Mouse (Mus musculus) ovary, postnatal 36 days (tissue): ENCODE data around the gene Iqsec1.

Experiments used
- DNase-seq: peaks from one replicate; pipeline ENCODE4 v3.0.0; 2022; ENCODE audit warnings: low spot score, mixed read lengths

Iqsec1 gene

GRCm38 (mm10) chr6:90988648-90989317, at the start of gene Iqsec1:
Iqsec1 (minus strand) TSS chr6:90988685.
- DNase-seq: peak; percentile 78

GRCm38 (mm10) chr6:91028256-91028655, 39.8 kb upstream of the Iqsec1 start:
- no peak for DNase-seq

GRCm38 (mm10) chr6:91020810-91021209, 32.3 kb upstream of the Iqsec1 start:
- no peak for DNase-seq

- no peak for DNase-seq
Observed at GRCm38 (mm10) chr6:91016600-91017230, 28.2 kb upstream of the Iqsec1 start.

GRCm38 (mm10) chr6:91014198-91014958, 25.9 kb upstream of the Iqsec1 start:
- no peak for DNase-seq

- DNase-seq: no peak
Observed at GRCm38 (mm10) chr6:91012458-91012857, 24.0 kb upstream of the Iqsec1 start.

- no peak for DNase-seq
Observed at GRCm38 (mm10) chr6:91011568-91011967, 23.1 kb upstream of the Iqsec1 start.

- no peak for DNase-seq
Observed at GRCm38 (mm10) chr6:91008284-91008830, 19.9 kb upstream of the Iqsec1 start.

- DNase-seq: no peak
Observed at GRCm38 (mm10) chr6:91007207-91007606, 18.7 kb upstream of the Iqsec1 start.

GRCm38 (mm10) chr6:91004157-91004556, 15.7 kb upstream of the Iqsec1 start:
- DNase-seq: no peak

GRCm38 (mm10) chr6:91003310-91003995, 15.0 kb upstream of the Iqsec1 start:
- DNase-seq: no peak

- no peak for DNase-seq
Observed at GRCm38 (mm10) chr6:91001566-91001965, 13.1 kb upstream of the Iqsec1 start.

- no peak for DNase-seq
Observed at GRCm38 (mm10) chr6:91000819-91001525, 12.5 kb upstream of the Iqsec1 start.

GRCm38 (mm10) chr6:90999176-90999575, 10.7 kb upstream of the Iqsec1 start:
- no peak for DNase-seq

- no peak for DNase-seq
Observed at GRCm38 (mm10) chr6:90997025-90997424, 8.5 kb upstream of the Iqsec1 start.

GRCm38 (mm10) chr6:90996181-90996580, 7.7 kb upstream of the Iqsec1 start:
- no peak for DNase-seq

GRCm38 (mm10) chr6:90988299-90988625, 223 bp downstream of the Iqsec1 start:
- DNase-seq: no peak

- DNase-seq: peak; percentile 22
Observed at GRCm38 (mm10) chr6:90987561-90988298, 755 bp downstream of the Iqsec1 start.

- no peak for DNase-seq
Observed at GRCm38 (mm10) chr6:90984101-90984500, 4.4 kb downstream of the Iqsec1 start.

GRCm38 (mm10) chr6:90974279-90974678, 14.2 kb downstream of the Iqsec1 start:
- no peak for DNase-seq

- DNase-seq: no peak
Observed at GRCm38 (mm10) chr6:90969341-90969871, 19.1 kb downstream of the Iqsec1 start.
